Mouse (Mus musculus) layer of hippocampus, postnatal 36 days (tissue): ENCODE results near the gene Lrrc52. TPM values are rescaled to one million over a fixed set of nuclear protein-coding genes. Genes with fewer than 3 reads are reported as not detected.
A peak's percentile ranks its signal among the peaks of the same experiment; 100 is the strongest.

Experiments
- DNase-seq, 2 experiments: peaks; one replicate each; pipeline ENCODE4 v3.0.0; 2022
- total RNA-seq, 2 experiments: library from RNA; stranded (reverse); gene quantifications; 2 replicates each; pipeline ENCODE4 v1.2.3; 2021

The Lrrc52 gene
- not detected for total RNA-seq

DNA sequence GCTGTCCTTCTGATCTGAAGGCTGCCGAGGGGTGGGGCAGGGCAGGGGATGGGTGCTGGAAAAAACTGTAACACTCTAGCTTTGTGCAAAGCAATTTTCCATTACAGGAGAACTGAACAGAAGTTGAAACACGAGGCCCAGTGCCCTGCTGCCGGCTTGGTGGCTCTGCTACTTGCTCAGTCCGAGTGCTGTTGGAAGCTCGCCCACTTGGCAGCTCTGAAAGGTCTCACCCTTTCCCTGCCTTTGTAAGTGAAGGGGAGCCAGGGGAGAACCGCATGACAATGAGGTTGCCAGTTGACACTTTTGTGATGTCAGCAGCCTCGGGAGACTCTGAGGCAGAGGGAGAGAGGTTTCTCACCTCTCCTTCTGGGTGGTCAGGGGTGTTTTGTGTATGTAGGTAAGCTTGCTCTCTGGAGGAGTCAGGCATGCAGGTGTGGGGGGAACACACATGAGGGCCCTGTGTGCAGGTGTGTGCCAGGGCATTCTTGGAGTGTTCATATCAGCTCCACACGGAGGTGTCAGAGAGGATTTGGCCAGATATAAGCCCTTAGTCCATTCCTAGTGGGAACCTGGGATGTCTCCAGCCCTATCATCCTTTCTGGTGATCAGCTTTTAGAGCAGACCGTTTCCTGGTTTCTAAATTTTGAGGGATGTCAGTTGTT is at the start of gene Lrrc52:
Gene Lrrc52, minus strand, starts transcription at position 16 of the 662 bp plus-strand sequence.
- DNase-seq = peak; percentile 23 to 26

DNA sequence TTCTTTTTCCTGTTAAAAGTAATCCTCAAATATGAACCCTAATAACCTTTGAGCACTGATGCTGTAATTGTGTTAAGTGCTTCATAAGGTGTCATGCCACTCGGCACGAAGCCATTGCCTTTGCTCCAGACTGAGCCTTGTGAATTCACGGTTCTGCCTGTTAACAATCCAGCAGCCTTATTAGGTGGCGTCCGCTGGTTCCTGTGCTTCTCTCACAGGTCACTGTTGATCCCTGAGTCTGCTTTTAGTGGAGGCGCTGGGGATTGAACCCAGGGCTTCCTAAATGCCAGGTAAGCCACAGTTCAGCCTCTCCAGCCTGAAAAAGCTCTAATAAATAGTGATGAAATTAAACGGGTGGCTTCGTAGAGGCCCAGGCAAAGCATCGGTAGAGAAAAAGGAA is 45.0 kb upstream of the Lrrc52 start:
- DNase-seq = no peak

DNA sequence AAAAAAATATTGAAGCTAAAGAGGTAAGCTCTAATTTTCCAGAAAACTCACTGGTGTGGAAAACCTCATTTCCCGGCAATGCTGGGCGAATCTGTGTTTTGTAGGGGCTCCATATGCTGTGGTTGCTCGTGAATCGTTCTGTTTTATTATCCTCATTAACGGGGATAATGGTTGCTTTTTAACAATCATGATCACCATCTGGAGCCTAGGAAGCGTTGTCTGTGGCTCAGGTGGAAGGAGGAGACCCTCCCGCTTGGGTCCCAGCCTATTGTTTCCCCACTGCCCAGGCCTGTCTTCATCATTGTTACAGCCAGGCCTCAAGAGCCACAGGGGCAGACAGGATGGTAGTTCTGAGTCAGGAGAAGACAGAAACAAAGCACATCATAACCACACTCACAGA is 39.5 kb upstream of the Lrrc52 start:
- peak in 1 of 2 experiments; percentile 10 for DNase-seq

DNA sequence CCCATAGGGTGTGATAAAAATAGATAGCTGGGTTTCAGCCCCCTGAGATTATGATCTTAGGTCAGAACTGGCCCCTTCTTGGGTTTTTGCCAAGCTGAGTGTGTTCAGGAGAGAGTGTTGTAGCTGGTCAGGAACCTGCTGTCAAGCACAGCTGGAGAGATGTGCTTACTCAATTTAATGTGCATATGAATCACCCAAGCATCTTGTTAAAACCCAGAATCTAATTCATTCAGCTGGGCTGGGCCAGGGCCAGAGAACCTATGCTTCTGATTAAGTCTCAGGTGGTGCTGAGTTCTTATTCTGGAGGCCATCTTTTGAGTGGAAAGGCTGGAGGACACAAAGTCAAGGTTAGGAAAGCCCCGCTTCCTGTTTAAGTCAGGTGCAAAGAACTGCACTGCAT is 38.8 kb upstream of the Lrrc52 start:
- no peak for DNase-seq

DNA sequence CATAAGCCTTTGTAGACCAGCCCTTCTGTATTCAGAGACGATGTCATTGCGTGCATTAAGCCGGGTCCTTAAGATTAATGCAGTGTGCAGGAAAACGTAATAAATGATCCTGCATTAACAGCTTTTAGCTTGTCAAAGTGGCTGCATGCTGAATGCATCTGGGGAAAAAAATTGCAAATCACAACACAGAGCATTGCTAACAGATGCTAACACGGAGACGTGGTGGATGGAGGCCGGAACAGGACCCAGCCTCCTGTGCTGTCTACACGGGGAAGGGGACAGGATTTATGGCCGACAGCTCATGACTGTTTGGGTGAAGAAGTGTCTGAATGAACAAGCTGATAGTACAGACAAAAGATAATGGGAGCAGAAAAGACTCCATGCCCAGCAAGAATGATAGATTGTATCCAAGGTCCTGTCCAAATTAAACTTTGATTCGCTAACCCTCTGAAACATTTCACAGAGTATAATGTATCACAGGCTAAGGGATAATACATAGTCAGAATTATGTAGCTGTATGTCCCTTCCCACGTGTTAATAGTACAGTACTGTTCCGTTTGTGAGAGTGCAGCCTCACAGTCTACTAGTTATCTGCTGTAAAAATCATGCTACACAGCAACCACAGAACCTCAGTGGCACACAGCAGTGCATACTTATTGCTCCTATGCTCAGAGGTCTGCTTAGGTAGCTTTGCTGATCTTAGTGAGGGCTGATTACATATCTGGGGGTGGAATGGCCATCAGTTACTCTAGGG is 32.7 kb upstream of the Lrrc52 start:
- no peak for DNase-seq

DNA sequence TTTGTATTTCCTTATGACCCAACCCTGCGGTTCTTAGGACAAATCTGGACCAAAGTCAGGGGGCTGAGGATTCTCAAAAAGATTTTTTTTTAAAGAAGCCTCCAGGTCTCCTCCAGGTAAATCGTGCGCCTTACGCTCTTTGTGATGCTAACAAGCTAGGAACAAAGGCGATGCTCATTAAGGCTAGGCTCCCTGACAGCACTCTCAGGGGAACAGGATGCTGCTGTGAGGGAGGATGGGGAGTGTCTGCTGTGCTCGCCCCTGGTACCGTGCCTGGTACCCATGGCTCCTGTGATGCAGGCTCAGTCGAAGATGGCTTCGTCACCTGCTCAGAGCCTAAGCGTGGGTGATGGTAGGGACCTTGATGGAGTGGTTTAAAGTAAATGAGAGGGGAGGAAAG is 31.4 kb upstream of the Lrrc52 start:
- DNase-seq = no peak

DNA sequence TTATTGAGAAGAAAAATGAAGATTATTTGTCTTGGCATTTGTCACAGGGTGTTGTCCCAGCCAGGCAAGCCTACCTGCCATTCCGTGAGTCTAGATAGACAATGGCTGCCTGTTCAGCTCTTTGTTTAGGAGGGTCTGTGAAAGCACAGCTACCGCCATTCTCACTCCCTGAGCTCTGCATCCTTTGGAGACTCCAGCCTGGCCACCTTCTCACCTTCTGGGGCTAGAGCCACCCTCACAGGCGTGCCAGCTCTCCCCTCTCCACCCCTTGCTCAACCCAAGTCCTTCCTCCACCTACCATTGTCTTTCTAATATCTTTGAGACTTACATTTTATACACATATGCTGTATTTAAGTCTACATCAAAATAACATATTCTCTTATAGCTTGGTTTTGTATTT is 31.0 kb upstream of the Lrrc52 start:
- DNase-seq = no peak

DNA sequence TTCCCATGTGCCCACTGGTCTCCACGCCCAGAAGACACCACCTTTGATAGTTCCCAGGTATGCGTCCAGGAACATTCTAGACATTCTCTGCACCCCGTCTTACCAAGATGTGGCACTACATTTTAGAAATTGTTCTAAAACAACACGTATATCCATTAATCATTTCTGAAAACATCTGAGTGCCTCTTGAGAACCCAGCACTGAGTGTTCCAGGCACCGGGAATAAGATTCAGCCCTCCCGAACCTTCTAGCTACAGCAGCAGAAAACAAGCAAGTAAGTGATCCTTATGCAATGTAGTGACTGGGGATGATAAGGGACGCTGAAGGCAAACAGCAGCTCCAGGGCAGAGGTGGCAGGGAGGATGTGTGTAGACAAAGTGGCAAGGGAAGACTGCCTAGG is 24.9 kb upstream of the Lrrc52 start:
- no peak for DNase-seq

DNA sequence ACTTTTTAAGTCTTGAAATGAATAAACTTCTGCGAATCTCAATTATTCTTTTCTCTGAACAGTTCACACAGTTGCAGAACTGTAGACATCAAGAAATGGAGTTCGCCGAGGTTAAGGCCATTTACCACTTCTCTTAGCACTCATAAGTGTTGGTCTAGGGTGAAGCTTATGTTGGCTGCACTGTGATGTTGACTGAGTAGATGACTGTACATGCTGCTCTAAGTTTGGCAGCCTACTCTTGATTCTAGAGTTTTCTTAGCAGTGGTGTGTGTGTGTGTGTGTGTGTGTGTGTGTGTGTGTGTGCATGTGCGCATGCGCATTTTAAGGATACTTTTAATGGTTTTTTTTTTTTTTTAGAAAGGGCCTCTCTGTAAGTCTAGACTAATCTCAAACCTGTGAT is 21.4 kb upstream of the Lrrc52 start:
- DNase-seq = no peak

DNA sequence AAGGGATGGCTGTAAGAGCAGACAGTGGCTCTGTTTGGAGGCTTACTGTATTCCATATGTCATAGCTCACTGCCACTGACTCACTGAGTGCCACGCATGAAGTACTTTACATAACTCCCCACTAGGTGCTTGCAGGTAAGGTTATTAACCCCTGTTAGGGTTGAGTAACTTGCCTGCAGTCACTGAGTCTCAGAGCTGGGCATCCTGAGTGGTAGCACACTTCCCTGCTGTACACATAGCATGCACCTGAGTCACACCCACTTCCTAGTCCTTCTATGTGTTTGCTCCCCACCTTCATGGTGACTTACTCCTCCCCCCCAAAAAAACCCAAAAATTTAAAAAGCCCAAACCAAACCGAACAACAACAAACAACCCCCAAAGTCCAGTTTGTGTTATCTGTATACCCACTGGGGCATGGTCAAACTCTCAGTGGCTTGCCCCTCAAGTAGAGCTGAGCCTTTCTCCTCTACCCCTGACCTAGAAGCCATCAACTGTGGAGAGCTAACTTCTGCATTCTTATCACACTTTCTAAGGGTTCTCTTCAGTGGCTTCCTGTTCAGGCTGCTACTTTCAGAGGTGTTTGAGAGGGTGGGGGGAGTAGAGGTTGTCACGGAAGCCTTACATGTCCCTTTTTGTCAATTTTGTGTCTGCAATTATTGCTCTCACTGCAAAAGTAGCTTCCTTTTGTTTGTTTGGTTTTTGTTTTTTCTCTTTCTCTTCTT is 20.5 kb upstream of the Lrrc52 start:
- DNase-seq = no peak

DNA sequence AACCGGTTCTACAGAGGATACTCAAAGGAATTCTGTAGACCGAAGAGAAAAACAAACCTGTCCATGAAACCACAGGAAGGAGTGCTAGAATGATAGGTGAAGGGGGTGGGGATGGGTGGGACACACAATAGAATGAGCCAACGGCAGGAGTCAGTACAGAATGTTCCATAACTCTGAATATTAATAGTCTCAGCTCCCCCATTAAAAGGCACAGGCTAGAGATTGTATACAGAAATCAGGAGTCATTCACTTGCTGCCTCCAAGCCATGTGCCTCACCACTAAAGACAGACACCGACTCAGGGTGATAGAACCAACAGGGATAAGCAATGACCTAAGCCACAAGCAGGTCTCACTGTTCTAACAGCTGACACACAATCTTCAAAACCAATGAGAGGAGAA is 16.3 kb upstream of the Lrrc52 start:
- no peak for DNase-seq

DNA sequence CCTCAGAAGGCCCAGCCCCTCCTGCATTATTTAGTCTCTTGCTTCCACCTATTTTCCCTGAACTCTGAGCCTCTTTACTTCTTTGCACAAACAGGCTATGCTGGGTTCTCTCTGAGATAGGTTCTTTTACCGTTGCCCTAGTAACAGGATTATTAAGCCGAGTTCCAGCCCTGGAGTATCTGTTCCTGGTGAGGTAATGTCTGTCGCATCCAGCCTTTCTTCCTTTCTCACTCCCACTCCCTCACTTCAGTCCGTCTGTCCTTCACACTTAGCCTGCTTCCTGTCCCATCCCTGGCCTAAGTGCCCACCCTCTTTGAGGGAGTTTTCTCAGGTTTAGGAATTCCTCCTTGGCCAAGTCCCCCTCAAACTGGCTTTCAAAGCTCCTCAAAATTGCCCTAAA is 7.0 kb upstream of the Lrrc52 start:
- peak; percentile 15 to 16 for DNase-seq

DNA sequence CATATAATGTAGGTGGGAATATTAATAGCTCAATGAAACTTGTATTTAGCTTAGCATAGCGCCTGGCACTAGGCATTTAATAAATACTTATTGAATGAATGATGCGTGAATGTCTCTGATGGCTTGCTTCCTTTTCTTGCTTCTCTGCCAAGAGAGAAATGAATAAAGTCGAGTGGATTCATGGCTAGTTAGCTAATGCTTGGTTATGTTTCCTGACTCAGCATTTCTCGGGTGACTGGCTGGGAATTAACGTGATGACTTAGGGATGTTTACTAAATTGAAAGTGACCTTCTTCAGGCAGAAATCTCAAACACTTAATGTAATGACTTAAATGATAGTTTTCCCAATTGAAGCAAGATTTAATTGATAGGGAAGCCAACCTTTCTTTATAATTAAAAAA is 1.3 kb upstream of the Lrrc52 start:
- DNase-seq = no peak

DNA sequence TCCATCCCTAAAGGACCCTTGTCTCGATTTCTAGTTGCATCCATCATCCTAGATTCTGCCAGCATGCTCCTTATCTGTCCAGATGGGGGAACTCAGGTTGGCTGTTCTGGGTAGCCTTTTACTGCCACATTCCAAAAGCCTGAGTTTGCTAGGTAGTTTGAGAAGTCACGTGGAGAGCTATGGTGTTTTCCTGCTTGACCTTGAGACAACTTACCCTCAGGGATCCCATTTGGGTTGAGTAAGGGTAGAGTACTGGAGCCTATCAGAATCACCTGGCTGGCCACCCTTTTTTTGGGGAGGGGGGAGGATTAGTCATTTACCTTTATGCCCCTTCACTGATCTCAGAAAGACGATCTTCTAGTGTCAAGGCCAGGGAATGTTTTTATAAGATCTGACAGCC is 9.3 kb downstream of the Lrrc52 start:
- DNase-seq = no peak

DNA sequence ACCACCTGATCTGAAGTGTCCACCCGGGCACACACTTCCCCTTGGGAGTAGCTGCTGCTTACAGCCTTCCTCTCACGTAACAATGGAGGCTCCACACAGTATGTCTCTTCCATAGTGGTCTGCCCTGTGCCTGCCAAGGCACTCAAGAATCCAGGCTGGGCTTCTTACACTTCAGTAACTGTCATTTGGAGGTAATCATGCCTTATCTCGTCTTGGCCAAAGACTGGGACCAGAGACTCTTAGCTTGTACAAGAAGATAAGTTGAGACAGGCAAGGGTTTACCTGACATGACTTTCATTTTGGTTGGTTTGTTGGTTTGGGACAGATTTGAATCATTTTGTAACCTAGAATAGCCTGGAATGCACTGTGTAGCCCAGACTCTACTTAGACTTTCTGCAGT is 13.5 kb downstream of the Lrrc52 start:
- DNase-seq = no peak

DNA sequence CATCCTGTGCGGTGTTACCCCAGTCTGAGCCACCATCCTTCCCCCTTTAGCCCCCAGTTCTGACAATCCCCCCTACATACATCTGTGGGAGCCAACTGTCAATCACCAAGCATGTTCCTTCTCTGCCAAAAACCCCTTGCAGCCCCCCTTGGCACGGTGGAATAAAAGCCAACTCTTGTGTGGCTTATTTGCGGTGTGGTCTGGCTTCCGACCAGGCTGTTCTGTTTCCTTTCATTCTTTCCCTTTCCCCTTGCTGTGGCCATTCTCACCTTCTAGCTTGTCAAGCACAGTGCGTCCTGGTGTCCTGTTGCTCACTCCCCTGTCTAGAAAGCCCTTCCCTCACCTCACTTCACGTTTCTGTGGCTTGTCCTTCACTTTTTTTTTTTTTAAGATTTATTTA is 14.1 kb downstream of the Lrrc52 start:
- DNase-seq = no peak

DNA sequence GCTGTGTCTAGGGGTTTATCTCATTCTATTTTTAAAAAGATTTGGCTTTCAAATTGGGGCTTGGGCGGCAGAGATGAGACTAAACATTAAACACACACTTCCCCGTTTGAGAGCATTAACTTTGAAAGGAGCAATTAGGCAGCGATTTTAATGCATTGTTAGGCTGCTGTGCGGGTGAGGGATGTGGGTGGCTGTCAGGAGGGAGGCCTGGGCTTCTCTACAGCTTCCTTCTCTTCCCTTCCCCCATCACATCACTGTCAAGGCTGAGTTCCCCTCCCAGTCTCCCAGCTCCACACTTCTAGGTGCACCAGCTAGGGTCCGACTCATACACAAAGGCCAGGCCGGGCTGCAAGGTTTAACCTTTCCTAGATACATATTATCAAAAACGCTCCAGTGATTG is 18.0 kb downstream of the Lrrc52 start:
- DNase-seq = no peak

DNA sequence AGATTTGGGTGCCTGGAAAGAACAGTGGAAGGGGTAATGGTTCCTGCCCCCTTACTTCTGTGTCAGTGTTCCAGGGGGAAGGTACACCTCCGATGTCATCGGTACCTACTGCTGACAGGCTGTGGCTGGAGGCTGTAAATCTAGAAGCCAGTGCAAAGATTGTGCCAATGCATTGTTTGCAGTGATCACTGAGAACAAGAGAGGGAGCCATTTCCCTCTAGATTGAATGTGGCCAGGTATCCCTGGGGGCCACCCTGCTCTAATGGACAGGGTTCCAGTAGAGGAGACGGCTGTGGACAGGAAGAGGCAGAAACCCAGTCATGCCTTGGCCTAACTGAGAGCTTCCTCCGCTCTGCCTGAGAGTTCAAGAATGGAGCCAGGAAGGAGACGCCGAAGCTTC is 18.5 kb downstream of the Lrrc52 start:
- no peak for DNase-seq

DNA sequence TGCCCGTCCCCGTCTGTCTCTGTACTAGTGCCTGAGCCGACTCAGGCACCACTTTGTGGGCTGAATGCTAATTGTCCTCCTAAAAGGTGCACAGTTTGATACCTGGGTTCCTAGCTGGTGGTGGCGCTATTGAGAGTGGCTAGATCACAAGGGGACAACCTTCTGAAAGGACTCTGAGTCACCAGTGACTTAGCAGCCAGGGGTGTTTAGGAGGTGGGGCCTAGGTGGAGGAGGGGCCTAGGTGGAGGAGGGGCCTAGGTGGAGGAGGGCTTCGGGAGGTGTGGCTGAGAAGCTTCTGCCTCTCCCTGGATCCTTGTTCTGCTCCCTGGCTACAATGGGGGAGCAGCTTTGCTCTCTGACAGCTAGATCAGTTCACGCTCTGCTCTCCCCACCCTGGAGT is 20.1 kb downstream of the Lrrc52 start:
- DNase-seq = no peak

DNA sequence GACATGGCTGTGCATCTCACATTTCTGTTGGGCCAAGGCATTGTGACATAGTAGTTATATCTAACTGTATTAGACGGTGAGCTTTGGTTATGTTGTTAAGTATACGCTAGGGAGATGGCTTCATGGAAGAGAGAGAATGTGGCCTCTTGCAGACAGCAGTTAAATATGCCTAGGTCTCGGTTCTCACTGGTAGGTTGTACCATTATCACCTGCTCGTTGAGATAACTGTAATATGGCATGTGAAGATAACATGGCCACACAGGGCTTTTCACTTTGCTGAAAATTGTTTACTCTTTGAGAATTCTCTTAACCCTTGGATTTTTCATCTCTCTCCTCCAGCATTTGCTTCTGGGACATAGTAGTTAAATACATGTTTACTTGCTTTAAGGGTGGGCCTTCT is 21.4 kb downstream of the Lrrc52 start:
- DNase-seq = no peak

DNA sequence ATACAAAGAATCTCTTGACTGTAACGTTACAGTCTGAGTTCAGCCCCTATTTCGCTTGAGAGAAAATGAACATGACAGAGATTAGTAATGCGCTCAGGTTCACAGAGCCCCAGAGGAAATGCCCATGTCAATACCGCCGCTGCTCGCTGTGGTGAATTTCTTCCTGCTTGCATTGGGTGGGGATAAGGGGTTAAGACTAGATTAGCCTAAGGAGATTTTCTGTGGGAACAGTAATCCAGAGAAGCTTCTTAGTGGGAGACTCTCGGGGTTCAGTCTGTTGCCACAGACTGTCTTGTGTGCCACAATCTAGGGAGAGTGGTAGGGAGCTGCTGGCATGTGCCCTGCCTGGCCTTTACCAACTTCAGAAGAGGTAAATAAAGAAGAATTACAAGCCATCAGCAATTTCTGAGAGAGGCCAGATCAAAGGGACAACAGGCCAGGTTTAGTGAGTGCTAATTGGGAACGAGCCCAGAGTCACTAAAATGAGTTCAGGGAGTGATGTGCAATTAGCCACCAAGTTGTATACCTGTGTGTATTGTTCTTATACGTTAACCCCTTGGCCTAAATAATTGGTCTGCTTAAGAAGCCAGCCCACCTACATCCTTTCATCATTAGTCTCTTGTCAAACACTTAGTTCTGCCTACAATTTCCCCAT is 28.2 kb downstream of the Lrrc52 start:
- no peak for DNase-seq

DNA sequence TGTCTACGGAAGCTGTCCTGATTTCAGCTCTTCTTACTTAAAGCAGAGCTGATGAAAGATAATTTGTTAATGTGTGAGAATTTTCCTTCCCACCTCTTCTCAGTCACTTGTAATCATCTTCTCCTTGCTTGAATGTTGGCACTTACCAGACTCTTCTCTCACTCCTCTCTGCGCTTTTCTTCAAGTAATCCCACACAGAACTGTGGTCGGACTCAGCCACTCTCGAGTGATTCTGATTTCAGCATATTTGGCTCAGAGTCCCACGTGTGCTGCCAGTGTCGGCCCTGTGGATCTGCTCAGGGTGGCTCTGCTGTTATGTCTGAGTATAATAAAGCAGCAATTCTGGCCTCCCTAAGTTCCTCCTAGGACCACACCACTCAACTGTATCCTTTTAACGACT is 29.5 kb downstream of the Lrrc52 start:
- no peak for DNase-seq
